Mouse (Mus musculus): ENCODE data around the gene Nell2. TPM values are rescaled to one million over a fixed set of nuclear protein-coding genes. Genes with fewer than 3 reads are reported as not detected.

The Nell2 gene
- polyA plus RNA-seq, 1 experiment from 2014 or later, result 247 TPM

GRCm38 (mm10) chr15:95489174-95489573, 39.2 kb downstream of the Nell2 start:
- Histone ChIP-seq H3K27me3 (replicated peaks; ENCODE audit: control insufficient read depth, insufficient read depth, low read length) (no peaks in the 10 kb centered on the region), H3K4me3 (replicated peaks; ENCODE audit: low read length) (no peak overlapping the region), H3K27ac (ENCODE audit: low read length) (no peak overlapping the region), H3K4me2 (ENCODE audit: low read length) (no peak overlapping the region), H3K36me3 (ENCODE audit: control insufficient read depth, insufficient read depth) (no peaks in the 10 kb centered on the region), H3K4me1 (replicated peaks; ENCODE audit: control insufficient read depth, insufficient read depth, low read length) (peaks cover 16% of the 10 kb centered on the region), H3K9ac (replicated peaks; ENCODE audit: low read depth, low read length) (no peak overlapping the region), H3K9me3 (ENCODE audit: control insufficient read depth, low read length) (no peaks in the 10 kb centered on the region)
- no peak for ATAC-seq
- WGBS, result 63% methylated on average over 4 of the region's 4 CpGs

GRCm38 (mm10) chr15:95487961-95488360, 40.4 kb downstream of the Nell2 start:
- Histone ChIP-seq H3K9ac (replicated peaks; ENCODE audit: low read depth, low read length) (no peak overlapping the region), H3K9me3 (ENCODE audit: control insufficient read depth, low read length) (no peaks in the 10 kb centered on the region), H3K36me3 (ENCODE audit: control insufficient read depth, insufficient read depth) (no peaks in the 10 kb centered on the region), H3K4me2 (ENCODE audit: low read length) (no peak overlapping the region), H3K27me3 (replicated peaks; ENCODE audit: control insufficient read depth, insufficient read depth, low read length) (no peaks in the 10 kb centered on the region), H3K4me1 (replicated peaks; ENCODE audit: control insufficient read depth, insufficient read depth, low read length) (peaks cover 16% of the 10 kb centered on the region), H3K4me3 (replicated peaks; ENCODE audit: low read length) (no peak overlapping the region), H3K27ac (ENCODE audit: low read length) (peak overlapping the region; percentile 34)
- peak; percentile 88 for ATAC-seq
- 64% methylated on average over 5 of the region's 5 CpGs for WGBS

- no peak for ATAC-seq
- Histone ChIP-seq H3K9me3 (ENCODE audit: control insufficient read depth, low read length) (no peaks in the 10 kb centered on the region), H3K36me3 (ENCODE audit: control insufficient read depth, insufficient read depth) (no peaks in the 10 kb centered on the region), H3K9ac (replicated peaks; ENCODE audit: low read depth, low read length) (no peak overlapping the region), H3K27ac (ENCODE audit: low read length) (no peak overlapping the region), H3K4me2 (ENCODE audit: low read length) (no peak overlapping the region), H3K4me1 (replicated peaks; ENCODE audit: control insufficient read depth, insufficient read depth, low read length) (peaks cover 3% of the 10 kb centered on the region), H3K27me3 (replicated peaks; ENCODE audit: control insufficient read depth, insufficient read depth, low read length) (no peaks in the 10 kb centered on the region), H3K4me3 (replicated peaks; ENCODE audit: low read length) (no peak overlapping the region)
- WGBS, result 46% methylated on average over 9 of the region's 9 CpGs
Observed at GRCm38 (mm10) chr15:95482002-95482401, 46.4 kb downstream of the Nell2 start.

GRCm38 (mm10) chr15:95481585-95481984, 46.8 kb downstream of the Nell2 start:
- no peaks in the 10 kb centered on the region for H3K27me3 ChIP-seq (replicated peaks; ENCODE audit: control insufficient read depth, insufficient read depth, low read length)
- H3K27ac ChIP-seq (ENCODE audit: low read length), result no peak overlapping the region
- no peak overlapping the region for H3K4me3 ChIP-seq (replicated peaks; ENCODE audit: low read length)
- 0 out of 2 replicates have a peak, but pooled peaks cover 3% of the 10 kb centered on the region for H3K4me1 ChIP-seq (replicated peaks; ENCODE audit: control insufficient read depth, insufficient read depth, low read length)
- no peaks in the 10 kb centered on the region for H3K36me3 ChIP-seq (ENCODE audit: control insufficient read depth, insufficient read depth)
- no peak overlapping the region for H3K4me2 ChIP-seq (ENCODE audit: low read length)
- no peak for ATAC-seq
- H3K9me3 ChIP-seq (ENCODE audit: control insufficient read depth, low read length), result no peaks in the 10 kb centered on the region
- WGBS, result 85% methylated on average over 4 of the region's 4 CpGs
- no peak overlapping the region for H3K9ac ChIP-seq (replicated peaks; ENCODE audit: low read depth, low read length)

- 96% methylated on average over 3 of the region's 3 CpGs for WGBS
- no peak overlapping the region for H3K4me3 ChIP-seq (replicated peaks; ENCODE audit: low read length)
Observed at GRCm38 (mm10) chr15:95476440-95476839, 51.9 kb downstream of the Nell2 start.

GRCm38 (mm10) chr15:95473976-95474375, 54.4 kb downstream of the Nell2 start:
- no peaks in the 10 kb centered on the region for H3K9me3 ChIP-seq (ENCODE audit: control insufficient read depth, low read length)
- 0 out of 2 replicates have a peak, but pooled peaks cover 2% of the 10 kb centered on the region for H3K36me3 ChIP-seq (ENCODE audit: control insufficient read depth, insufficient read depth)
- H3K4me1 ChIP-seq (replicated peaks; ENCODE audit: control insufficient read depth, insufficient read depth, low read length), result 0 out of 2 replicates have a peak, but pooled peaks cover 3% of the 10 kb centered on the region
- H3K4me3 ChIP-seq (replicated peaks; ENCODE audit: low read length), result no peak overlapping the region
- H3K27me3 ChIP-seq (replicated peaks; ENCODE audit: control insufficient read depth, insufficient read depth, low read length), result no peaks in the 10 kb centered on the region
- WGBS, result 78% methylated on average over 6 of the region's 6 CpGs
- H3K4me2 ChIP-seq (ENCODE audit: low read length), result no peak overlapping the region
- H3K9ac ChIP-seq (replicated peaks; ENCODE audit: low read depth, low read length), result no peak overlapping the region
- no peak overlapping the region for H3K27ac ChIP-seq (ENCODE audit: low read length)
- no peak for ATAC-seq

More at GRCm38 (mm10) chr15:95476440-95476839, 51.9 kb downstream of the Nell2 start:
- no peak overlapping the region for H3K4me2 ChIP-seq (ENCODE audit: low read length)
- 0 out of 2 replicates have a peak, but pooled peaks cover 3% of the 10 kb centered on the region for H3K4me1 ChIP-seq (replicated peaks; ENCODE audit: control insufficient read depth, insufficient read depth, low read length)
- H3K9ac ChIP-seq (replicated peaks; ENCODE audit: low read depth, low read length), result no peak overlapping the region
- H3K9me3 ChIP-seq (ENCODE audit: control insufficient read depth, low read length), result no peaks in the 10 kb centered on the region
- H3K36me3 ChIP-seq (ENCODE audit: control insufficient read depth, insufficient read depth), result 0 out of 2 replicates have a peak, but pooled peaks cover 2% of the 10 kb centered on the region
- ATAC-seq, result no peak
- H3K27ac ChIP-seq (ENCODE audit: low read length), result no peak overlapping the region
- H3K27me3 ChIP-seq (replicated peaks; ENCODE audit: control insufficient read depth, insufficient read depth, low read length), result no peaks in the 10 kb centered on the region

- Histone ChIP-seq H3K36me3 (ENCODE audit: control insufficient read depth, insufficient read depth) (0 out of 2 replicates have a peak, but pooled peaks cover 2% of the 10 kb centered on the region), H3K4me1 (replicated peaks; ENCODE audit: control insufficient read depth, insufficient read depth, low read length) (no peaks in the 10 kb centered on the region), H3K27me3 (replicated peaks; ENCODE audit: control insufficient read depth, insufficient read depth, low read length) (no peaks in the 10 kb centered on the region), H3K9me3 (ENCODE audit: control insufficient read depth, low read length) (no peaks in the 10 kb centered on the region), H3K4me2 (ENCODE audit: low read length) (no peak overlapping the region), H3K9ac (replicated peaks; ENCODE audit: low read depth, low read length) (no peak overlapping the region), H3K27ac (ENCODE audit: low read length) (no peak overlapping the region), H3K4me3 (replicated peaks; ENCODE audit: low read length) (no peak overlapping the region)
- ATAC-seq, result no peak
- 54% methylated on average over 6 of the region's 6 CpGs for WGBS
Observed at GRCm38 (mm10) chr15:95467195-95467594, 61.2 kb downstream of the Nell2 start.

GRCm38 (mm10) chr15:95460041-95460566, 68.3 kb downstream of the Nell2 start:
- WGBS, result 89% methylated on average over 4 of the region's 4 CpGs
- H3K9me3 ChIP-seq (ENCODE audit: control insufficient read depth, low read length), result no peaks in the 10 kb centered on the region
- no peaks in the 10 kb centered on the region for H3K27me3 ChIP-seq (replicated peaks; ENCODE audit: control insufficient read depth, insufficient read depth, low read length)
- H3K4me2 ChIP-seq (ENCODE audit: low read length), result no peak overlapping the region
- H3K27ac ChIP-seq (ENCODE audit: low read length), result no peak overlapping the region
- no peak overlapping the region for H3K9ac ChIP-seq (replicated peaks; ENCODE audit: low read depth, low read length)
- H3K4me1 ChIP-seq (replicated peaks; ENCODE audit: control insufficient read depth, insufficient read depth, low read length), result no peaks in the 10 kb centered on the region
- no peaks in the 10 kb centered on the region for H3K36me3 ChIP-seq (ENCODE audit: control insufficient read depth, insufficient read depth)
- H3K4me3 ChIP-seq (replicated peaks; ENCODE audit: low read length), result no peak overlapping the region
- no peak for ATAC-seq

- no peak overlapping the region for H3K27ac ChIP-seq (ENCODE audit: low read length)
- no peak overlapping the region for H3K4me3 ChIP-seq (replicated peaks; ENCODE audit: low read length)
- H3K36me3 ChIP-seq (ENCODE audit: control insufficient read depth, insufficient read depth), result no peaks in the 10 kb centered on the region
- no peak for ATAC-seq
- H3K9ac ChIP-seq (replicated peaks; ENCODE audit: low read depth, low read length), result no peak overlapping the region
- no peaks in the 10 kb centered on the region for H3K9me3 ChIP-seq (ENCODE audit: control insufficient read depth, low read length)
- no peak overlapping the region for H3K4me2 ChIP-seq (ENCODE audit: low read length)
- H3K4me1 ChIP-seq (replicated peaks; ENCODE audit: control insufficient read depth, insufficient read depth, low read length), result no peaks in the 10 kb centered on the region
- no peaks in the 10 kb centered on the region for H3K27me3 ChIP-seq (replicated peaks; ENCODE audit: control insufficient read depth, insufficient read depth, low read length)
- WGBS, result 88% methylated on average over 11 of the region's 11 CpGs
Observed at GRCm38 (mm10) chr15:95444586-95444985, 83.8 kb downstream of the Nell2 start.

- H3K27me3 ChIP-seq (replicated peaks; ENCODE audit: control insufficient read depth, insufficient read depth, low read length), result no peaks in the 10 kb centered on the region
- ATAC-seq, result no peak
- no peaks in the 10 kb centered on the region for H3K9me3 ChIP-seq (ENCODE audit: control insufficient read depth, low read length)
- no peak overlapping the region for H3K9ac ChIP-seq (replicated peaks; ENCODE audit: low read depth, low read length)
- WGBS, result 76% methylated on average over 4 of the region's 4 CpGs
- H3K4me2 ChIP-seq (ENCODE audit: low read length), result no peak overlapping the region
- H3K4me3 ChIP-seq (replicated peaks; ENCODE audit: low read length), result no peak overlapping the region
- no peak overlapping the region for H3K27ac ChIP-seq (ENCODE audit: low read length)
- H3K36me3 ChIP-seq (ENCODE audit: control insufficient read depth, insufficient read depth), result peaks cover 9% of the 10 kb centered on the region; the same call in 1 of the 2 replicates
- no peaks in the 10 kb centered on the region for H3K4me1 ChIP-seq (replicated peaks; ENCODE audit: control insufficient read depth, insufficient read depth, low read length)
Observed at GRCm38 (mm10) chr15:95437740-95438139, 90.6 kb downstream of the Nell2 start.
